ENCODE assay signal across 11 mouse cellular contexts in genomic region chr16:91689791-91690190, GRCm38 (mm10). TPM values are rescaled to one million over a fixed set of nuclear protein-coding genes. Genes with fewer than 3 reads are reported as not detected.
DNase-seq lines count a peak whose midpoint lies in the region; ATAC-seq lines count a peak whose summit lies in the region.
"Had no signal": no experiment of that assay in that cellular context is flagged by ENCODE, and none has a peak within 500 bp of the region (broad histone marks: within the 10 kb centered on the region; RNA-seq: fewer than 3 reads in every experiment).

No protein-coding gene starts in this region.

- H3K9ac ChIP-seq in heart, embryonic 15.5 days = no peak overlapping the region
- peak overlapping the region; percentile 30 for H3K9ac ChIP-seq in liver, embryonic 15.5 days

- 0 out of 2 replicates have a peak overlapping the region, but pooled peaks have one; percentile 18 for H3K4me2 ChIP-seq in heart, embryonic 15.5 days
- peak overlapping the region; percentile 95 for H3K4me2 ChIP-seq in liver, embryonic 15.5 days

- no peak for DNase-seq in heart, adult 18-20 months
- DNase-seq in 416B (ENCODE audit: low read depth) = peak; percentile 70
- DNase-seq in frontal cortex, postnatal 14 days (ENCODE audit: low spot score in 2 of 2) = no peak
- DNase-seq in layer of hippocampus, adult 11-12 months (ENCODE audit: low spot score) = no peak
- no peak for DNase-seq in layer of hippocampus, adult 9-11 months
- DNase-seq: cerebellum, postnatal 14 days had no signal

- peaks cover 16% of the 10 kb centered on the region for H3K4me1 ChIP-seq in heart, embryonic 15.5 days (replicated peaks)
- peaks cover 46% of the 10 kb centered on the region for H3K4me1 ChIP-seq in liver, embryonic 15.5 days (replicated peaks)

- ATAC-seq in heart, embryonic 15.5 days (replicated peaks; ENCODE audit: insufficient number of reproducible peaks, insufficient read depth, low FRiP score, low read depth) = no peak
- peak; percentile 33; the same call in 1 of the 2 replicates for ATAC-seq in common myeloid progenitor, adult 5-6 weeks (replicated peaks; ENCODE audit: low read depth, poor library complexity, severe bottlenecking)
- peak; percentile 7; the same call in 1 of the 2 replicates for ATAC-seq in liver, embryonic 15.5 days (ENCODE audit: insufficient read depth)
- ATAC-seq: lung, postnatal 0 days had no signal

- 42% methylated on average over 7 of the region's 7 CpGs for WGBS in heart, embryonic 15.5 days
- WGBS in liver, embryonic 15.5 days (ENCODE audit: insufficient replicate concordance) = 14% methylated on average over 7 of the region's 7 CpGs

- no peak overlapping the region for H3K4me3 ChIP-seq in heart, embryonic 15.5 days
- peak overlapping the region; percentile 99 for H3K4me3 ChIP-seq in liver, embryonic 15.5 days (replicated peaks)

- H3K36me3 ChIP-seq in heart, embryonic 15.5 days = peaks cover 10% of the 10 kb centered on the region
- H3K36me3 ChIP-seq in liver, embryonic 15.5 days (replicated peaks) = peaks cover 36% of the 10 kb centered on the region

- H3K27me3 ChIP-seq in heart, embryonic 15.5 days = no peaks in the 10 kb centered on the region
- H3K27me3 ChIP-seq in liver, embryonic 15.5 days = no peaks in the 10 kb centered on the region
- H3K27me3 ChIP-seq: Patski had no signal

- no peak overlapping the region for H3K27ac ChIP-seq in heart, embryonic 15.5 days
- peak overlapping the region; percentile 96 for H3K27ac ChIP-seq in liver, embryonic 15.5 days (replicated peaks)

- H3K9me3 ChIP-seq in heart, embryonic 15.5 days (replicated peaks) = no peaks in the 10 kb centered on the region
- H3K9me3 ChIP-seq in liver, embryonic 15.5 days (replicated peaks) = no peaks in the 10 kb centered on the region

RNA-seq across cellular contexts. Expression of gene Donson, which starts 1.2 kb away (rescaled TPM):
- 10.7 and 12.3 TPM in 2 replicates for polyA plus RNA-seq in heart, embryonic 15.5 days (2015; fragmentation: Nextera tagmentation; extraction: Ambion mirVana)
- total RNA-seq in heart, adult 18-20 months (2021) = 1 to 10 TPM; 2.9 to 3.6 TPM
- 28.7 and 70.0 TPM in 2 replicates for total RNA-seq in common myeloid progenitor, adult 5-6 weeks (2017)
- polyA plus RNA-seq in liver, embryonic 15.5 days (2015; fragmentation: Nextera tagmentation; extraction: Ambion mirVana) = 32.8 and 34.7 TPM in 2 replicates

RNA-seq across cellular contexts. Expression of gene Cryzl1, which starts 39.0 kb away (rescaled TPM):
- 50.7 and 56.2 TPM in 2 replicates for polyA plus RNA-seq in heart, embryonic 15.5 days (2015; fragmentation: Nextera tagmentation; extraction: Ambion mirVana)
- 10 to 100 TPM; 23.0 to 25.0 TPM for total RNA-seq in heart, adult 18-20 months (2021)
- total RNA-seq in common myeloid progenitor, adult 5-6 weeks (2017) = 93.2 and 100 TPM in 2 replicates
- polyA plus RNA-seq in liver, embryonic 15.5 days (2015; fragmentation: Nextera tagmentation; extraction: Ambion mirVana) = 33.5 and 33.7 TPM in 2 replicates

RNA-seq across cellular contexts. Expression of gene Itsn1, which starts 39.3 kb away (rescaled TPM):
- 17.6 and 22.3 TPM in 2 replicates for polyA plus RNA-seq in heart, embryonic 15.5 days (2015; fragmentation: Nextera tagmentation; extraction: Ambion mirVana)
- total RNA-seq in heart, adult 18-20 months (2021) = 10 to 100 TPM; 50.2 to 53.6 TPM
- 10.7 and 16.6 TPM in 2 replicates for total RNA-seq in common myeloid progenitor, adult 5-6 weeks (2017)
- polyA plus RNA-seq in liver, embryonic 15.5 days (2015; fragmentation: Nextera tagmentation; extraction: Ambion mirVana) = 46.4 and 50.4 TPM in 2 replicates

RNA-seq across cellular contexts. Expression of gene Son, which starts 42.5 kb away (rescaled TPM):
- polyA plus RNA-seq in heart, embryonic 15.5 days (2015; fragmentation: Nextera tagmentation; extraction: Ambion mirVana) = 76.8 and 81.4 TPM in 2 replicates
- 100 to 1,000 TPM; 120 to 135 TPM for total RNA-seq in heart, adult 18-20 months (2021)
- 241 and 272 TPM in 2 replicates for total RNA-seq in common myeloid progenitor, adult 5-6 weeks (2017)
- polyA plus RNA-seq in liver, embryonic 15.5 days (2015; fragmentation: Nextera tagmentation; extraction: Ambion mirVana) = 36.7 and 39.5 TPM in 2 replicates

RNA-seq across cellular contexts. Expression of gene Gart, which starts 43.0 kb away (rescaled TPM):
- 61.2 and 78.8 TPM in 2 replicates for polyA plus RNA-seq in heart, embryonic 15.5 days (2015; fragmentation: Nextera tagmentation; extraction: Ambion mirVana)
- total RNA-seq in heart, adult 18-20 months (2021) = 10 to 100 TPM; 53.7 to 69.4 TPM
- 233 and 304 TPM in 2 replicates for total RNA-seq in common myeloid progenitor, adult 5-6 weeks (2017)
- polyA plus RNA-seq in liver, embryonic 15.5 days (2015; fragmentation: Nextera tagmentation; extraction: Ambion mirVana) = 57.4 and 65.8 TPM in 2 replicates
